Mouse (Mus musculus) frontal cortex, postnatal 25 days (tissue): Measurements from ENCODE around the gene Umodl1.

Experiments
- DNase-seq, 2 experiments: peaks; one replicate each; pipeline ENCODE4 v3.0.0; 2022; ENCODE audit warnings: low spot score in 2 of 2

Gene Umodl1

DNA sequence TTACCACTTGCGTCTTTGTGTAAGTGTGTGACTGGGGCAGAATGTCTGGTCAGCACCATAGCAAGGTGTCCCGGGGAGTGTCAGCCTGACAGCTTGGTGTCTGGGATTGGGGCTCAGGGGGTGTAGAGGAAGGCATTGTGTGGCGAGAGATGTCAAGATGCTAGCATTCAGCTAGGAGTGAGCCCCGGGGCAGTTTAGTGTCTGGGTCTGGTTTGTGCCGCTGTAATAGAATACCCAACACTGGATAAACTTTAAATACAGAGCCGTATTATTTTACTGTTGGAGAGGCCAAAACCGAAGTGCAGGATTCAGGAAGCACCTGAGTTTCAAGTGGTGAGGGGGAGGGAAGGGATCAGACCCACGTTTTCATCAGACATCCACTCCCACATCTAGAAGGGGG, 82.9 kb downstream of the Umodl1 start:
- DNase-seq, result no peak

DNA sequence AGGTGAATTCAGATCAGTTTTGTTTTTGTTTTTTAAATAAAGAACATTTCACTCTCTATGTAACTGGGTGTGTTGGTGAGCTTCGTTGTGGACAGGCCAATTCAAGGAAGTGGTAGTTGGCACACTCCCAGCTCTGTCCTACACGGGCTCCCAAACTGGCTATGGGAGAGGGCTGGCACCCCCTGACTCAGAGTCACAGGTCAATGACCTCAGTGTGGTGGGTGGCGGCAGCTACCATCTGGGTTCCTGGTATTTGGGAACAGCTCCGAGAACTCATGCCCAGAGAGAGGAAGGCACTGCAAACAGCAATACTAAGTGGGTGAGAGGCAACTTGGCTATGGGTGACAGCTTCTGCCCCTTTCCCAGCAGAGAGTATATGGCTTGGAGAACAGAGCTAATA, 83.9 kb downstream of the Umodl1 start:
- no peak for DNase-seq

DNA sequence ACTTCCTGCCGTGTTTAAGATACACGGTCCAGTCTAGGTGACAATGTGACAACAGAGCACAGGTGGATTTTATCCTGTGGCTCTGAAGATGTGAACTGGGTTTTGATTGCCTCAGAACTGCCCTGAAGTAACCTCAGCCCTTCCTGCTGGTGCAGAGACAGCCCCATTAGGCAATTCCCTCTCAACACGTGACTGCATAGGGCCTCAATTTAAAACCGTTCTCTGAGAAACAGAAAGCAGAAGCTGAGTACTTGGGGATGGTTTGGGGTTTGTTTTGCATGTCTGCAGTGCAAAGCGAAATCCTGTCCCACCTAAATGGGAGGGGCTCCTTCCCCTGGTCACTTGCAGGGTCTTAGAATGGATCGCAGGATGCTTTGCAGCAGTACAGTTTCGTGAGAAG, 85.2 kb downstream of the Umodl1 start:
- no peak for DNase-seq

DNA sequence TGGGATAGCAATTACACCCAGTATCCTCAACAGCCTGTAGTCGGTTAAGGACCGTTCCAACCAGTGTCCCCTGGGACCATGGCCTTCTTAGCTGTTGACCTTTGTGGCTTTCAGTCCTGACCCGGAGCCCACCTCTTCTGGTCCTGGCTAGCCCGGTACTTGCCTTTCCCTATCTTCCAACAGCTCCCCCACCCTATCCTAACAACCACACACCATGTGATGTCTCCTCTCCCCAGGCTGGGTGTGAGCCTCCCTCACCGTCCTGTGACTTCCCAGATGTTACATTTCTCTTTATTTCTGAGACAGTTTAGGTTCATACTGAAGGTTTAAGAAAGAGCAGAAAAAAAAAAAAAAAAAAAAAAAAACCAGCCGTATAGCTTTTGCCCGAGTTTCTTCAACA, 86.0 kb downstream of the Umodl1 start:
- no peak for DNase-seq

DNA sequence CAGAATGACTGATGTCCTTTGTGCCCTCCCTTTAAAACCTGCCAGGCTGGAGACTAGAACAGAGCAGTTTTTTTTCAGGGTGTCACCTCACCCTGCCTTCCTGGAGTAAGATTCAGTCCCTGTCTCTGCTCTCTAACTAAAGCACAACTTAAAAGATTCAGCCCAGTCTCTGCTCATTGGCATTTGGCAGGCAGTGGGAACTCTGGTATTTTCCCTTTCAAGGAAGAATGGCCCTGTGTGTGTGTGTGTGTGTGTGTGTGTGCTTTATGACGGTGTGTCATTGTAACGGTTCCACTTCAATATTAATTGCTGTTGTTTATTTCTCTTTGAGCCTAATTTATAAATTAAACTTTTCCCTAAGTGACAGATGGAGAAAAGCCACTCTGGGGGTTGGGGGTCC, 88.3 kb downstream of the Umodl1 start:
- DNase-seq, result no peak

DNA sequence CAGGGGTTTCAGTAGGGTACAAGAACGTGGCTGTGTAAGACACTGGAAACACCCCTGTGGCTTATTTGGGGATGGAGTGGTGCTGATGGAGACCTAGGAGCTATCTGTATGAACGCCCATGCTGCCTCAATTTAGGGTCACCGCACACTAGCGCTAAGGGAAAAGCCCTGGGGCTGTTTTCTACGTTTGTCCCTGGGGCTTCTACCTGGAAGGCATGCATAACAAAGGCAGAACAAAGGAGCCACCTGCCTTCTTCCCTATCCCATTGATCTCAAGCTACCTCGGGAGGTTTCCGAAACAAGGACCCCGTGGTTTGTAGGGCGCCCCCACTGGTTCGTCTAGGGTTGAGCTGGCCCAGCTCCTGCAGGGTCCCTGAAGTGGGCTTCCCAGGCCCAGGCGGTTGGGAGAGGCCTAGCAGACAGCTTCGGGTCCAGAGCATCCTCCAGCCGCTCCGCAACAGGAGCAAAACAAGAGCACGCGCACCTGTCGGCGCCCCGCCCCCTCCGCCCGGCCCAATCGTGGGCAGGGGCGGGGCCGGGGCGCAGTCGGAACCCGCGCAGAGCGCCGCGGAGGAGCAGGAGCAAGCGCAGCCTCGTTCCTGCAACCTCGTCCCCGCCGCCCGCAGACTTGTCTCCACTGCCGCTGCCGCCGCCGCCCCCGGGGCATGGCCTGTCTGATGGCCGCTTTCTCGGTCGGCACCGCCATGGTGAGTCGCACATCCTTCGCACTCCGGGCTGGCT, 102.9 kb downstream of the Umodl1 start, which contains the start of gene Abcg1:
Gene Abcg1, plus strand, starts transcription at position 525 of the 740 bp plus-strand sequence.
- DNase-seq, result peak in 1 of 2 experiments; percentile 59

DNA sequence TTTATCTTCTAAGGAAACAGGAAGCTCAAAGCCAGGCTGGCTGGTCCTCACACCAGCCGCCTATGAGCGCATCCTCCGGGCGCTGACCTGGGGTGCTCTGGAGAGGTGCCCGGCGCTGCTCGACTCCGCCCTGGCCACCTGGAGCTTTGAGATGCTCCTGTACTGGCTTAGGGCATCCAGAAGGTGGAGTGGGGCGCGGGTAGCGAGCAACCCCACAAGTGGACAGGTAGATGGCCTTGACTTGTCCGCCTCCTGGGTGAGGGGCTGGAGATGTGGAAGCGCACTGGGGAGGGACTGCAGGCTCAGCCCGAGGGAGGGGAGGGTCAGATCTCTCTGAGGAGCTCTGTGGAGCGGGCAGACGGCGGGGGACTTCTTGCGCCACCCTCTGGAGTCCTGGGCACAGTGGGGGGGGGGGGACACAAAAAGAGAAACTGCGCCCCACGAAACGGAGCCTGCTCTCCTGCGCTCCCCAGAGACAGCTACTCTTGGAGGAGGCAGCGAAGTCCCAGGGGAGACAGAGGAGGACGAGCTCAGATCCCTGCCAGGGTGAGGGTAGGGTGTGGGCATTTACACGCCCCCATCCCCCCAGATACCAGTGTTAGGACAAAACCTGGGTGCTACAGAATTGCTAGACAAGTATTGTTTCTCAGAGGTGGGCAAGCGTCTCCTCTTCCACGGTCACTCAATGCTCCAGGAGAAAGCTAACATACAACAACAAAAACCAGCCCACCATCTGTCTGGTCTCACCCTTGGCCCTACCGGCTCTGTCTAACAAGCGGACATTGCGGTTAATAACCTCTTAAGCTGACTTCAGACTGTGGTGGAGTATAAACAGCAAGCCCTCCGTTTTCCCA, 103.7 kb downstream of the Umodl1 start:
- DNase-seq, result no peak

DNA sequence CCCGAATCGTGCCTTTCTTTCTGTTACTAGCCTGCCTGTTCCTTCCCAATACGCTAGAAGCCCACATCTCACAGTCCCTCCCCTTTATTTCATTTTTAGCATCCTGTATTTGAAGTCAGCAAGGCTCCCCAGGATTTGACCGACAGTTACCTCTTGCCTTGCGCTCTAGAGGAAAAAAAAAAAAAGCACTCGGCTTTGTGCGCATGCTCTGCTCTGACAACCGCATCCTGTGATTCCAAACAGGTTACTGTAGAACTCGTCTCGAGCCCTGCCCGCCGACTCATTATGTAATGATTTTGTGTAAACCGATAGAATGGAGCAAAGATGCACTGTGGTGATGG, 104.3 kb downstream of the Umodl1 start:
- DNase-seq, result peak in 1 of 2 experiments; percentile 67

DNA sequence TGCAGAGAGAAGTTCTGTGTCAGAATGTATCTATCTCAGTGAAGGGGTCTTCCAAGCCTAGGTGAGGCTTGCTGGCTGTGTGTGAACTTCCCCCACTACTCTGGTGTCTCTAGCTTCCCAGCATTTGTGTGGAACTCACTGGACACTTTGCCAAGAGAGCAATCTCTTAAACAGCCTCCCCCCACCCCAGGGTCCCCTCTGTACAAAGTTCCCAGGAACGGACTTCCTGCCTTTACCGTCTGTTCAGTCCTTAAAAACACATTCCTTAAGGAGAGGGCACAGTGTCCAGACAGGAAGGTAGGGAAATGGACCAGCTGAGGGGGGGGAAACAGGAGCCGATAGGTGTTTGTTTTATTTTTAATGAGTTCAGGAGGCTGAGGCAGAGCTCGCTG, 105.8 kb downstream of the Umodl1 start:
- no peak for DNase-seq
